Mouse (Mus musculus): ENCODE results near the gene Hoxa6. TPM values are rescaled to one million over a fixed set of nuclear protein-coding genes. Genes with fewer than 3 reads are reported as not detected.

The Hoxa6 gene
- polyA plus RNA-seq, 1 experiment from 2014 or later = 2.8 TPM

GRCm38 (mm10) chr6:52237346-52238154 is 29.0 kb upstream of the Hoxa6 start:
- peak overlapping the region; percentile 85 for H3K4me3 ChIP-seq (replicated peaks; ENCODE audit: low read depth, low read length)
- H3K4me2 ChIP-seq (ENCODE audit: low read length) = peak overlapping the region; percentile 92

DNA sequence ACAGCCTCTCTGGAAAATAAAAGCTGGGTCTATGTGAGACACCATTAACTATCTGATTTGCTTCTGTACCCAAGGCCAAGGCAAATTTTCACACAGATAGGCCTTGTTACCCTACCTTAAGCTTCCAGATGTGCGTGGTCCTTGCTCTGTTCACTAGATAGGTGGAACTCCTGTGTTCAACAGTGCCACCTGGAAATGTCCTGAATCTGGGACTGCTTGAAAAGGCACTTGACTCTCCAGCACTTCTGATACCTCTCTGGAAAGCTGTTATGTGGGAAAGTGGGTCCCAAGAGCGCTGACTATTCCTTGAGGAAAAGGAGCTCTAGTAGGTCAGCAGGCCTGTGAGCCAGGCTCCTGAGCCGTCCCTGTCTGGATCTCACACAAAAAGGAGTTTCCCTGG is 28.3 kb upstream of the Hoxa6 start:
- peak overlapping the region; percentile 55; the same call in 1 of the 2 replicates for H3K27ac ChIP-seq
- peak overlapping the region; percentile 92 for H3K4me2 ChIP-seq (ENCODE audit: low read length)
- H3K4me3 ChIP-seq (replicated peaks; ENCODE audit: low read depth, low read length) = peak overlapping the region; percentile 85
- WGBS = 27% methylated on average over 3 of the region's 3 CpGs
- no peak for TF ChIP-seq CTCF (IDR thresholded peaks at IDR 0.05; ENCODE audit: low read depth)
- peaks cover 13% of the 10 kb centered on the region for H3K4me1 ChIP-seq (replicated peaks; ENCODE audit: insufficient read depth, low read length)
- H3K9me3 ChIP-seq (replicated peaks; ENCODE audit: low read length) = no peaks in the 10 kb centered on the region
- H3K36me3 ChIP-seq (ENCODE audit: insufficient read depth, low read length) = no peaks in the 10 kb centered on the region
- H3K27me3 ChIP-seq (ENCODE audit: insufficient read depth, low read length) = no peaks in the 10 kb centered on the region
- DNase-seq (ENCODE audit: low spot score) (no peak), ATAC-seq (replicated peaks; ENCODE audit: low FRiP score, low read depth) (no peak)
- peak overlapping the region; percentile 98 for H3K9ac ChIP-seq (ENCODE audit: low read depth, low read length)

More at GRCm38 (mm10) chr6:52237346-52238154, 29.0 kb upstream of the Hoxa6 start:
- Histone ChIP-seq H3K27me3 (ENCODE audit: insufficient read depth, low read length) (no peaks in the 10 kb centered on the region), H3K36me3 (ENCODE audit: insufficient read depth, low read length) (no peaks in the 10 kb centered on the region), H3K9me3 (replicated peaks; ENCODE audit: low read length) (no peaks in the 10 kb centered on the region), H3K4me1 (replicated peaks; ENCODE audit: insufficient read depth, low read length) (peaks cover 13% of the 10 kb centered on the region), H3K27ac (peak overlapping the region; percentile 55), H3K9ac (ENCODE audit: low read depth, low read length) (peak overlapping the region; percentile 98)
- ATAC-seq (replicated peaks; ENCODE audit: low FRiP score, low read depth) (no peak), DNase-seq (ENCODE audit: low spot score) (peak; percentile 57)
- TF ChIP-seq CTCF (IDR thresholded peaks at IDR 0.05; ENCODE audit: low read depth) = no peak
- 19% methylated on average over 10 of the region's 10 CpGs for WGBS

DNA sequence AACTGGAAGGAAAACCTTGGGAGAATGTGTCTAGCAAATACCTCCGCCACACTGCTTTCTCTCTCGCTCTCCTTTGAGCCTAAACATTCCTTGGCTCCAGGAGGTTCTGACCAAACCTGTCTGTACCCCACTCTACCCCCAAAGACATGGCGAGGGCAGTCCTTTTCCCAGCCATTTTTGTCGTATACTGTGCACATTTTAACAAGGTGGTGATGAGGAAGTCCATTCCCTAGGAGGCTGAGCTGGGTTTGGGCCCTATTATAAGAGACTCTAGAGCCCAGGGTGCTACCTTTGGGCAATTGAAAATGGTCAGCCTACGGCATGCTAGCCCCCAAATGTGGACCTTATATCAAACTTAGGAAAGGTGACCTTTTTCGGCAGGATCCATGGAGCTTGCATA is 27.3 kb upstream of the Hoxa6 start:
- DNase-seq (ENCODE audit: low spot score) = no peak
- H3K4me3 ChIP-seq (replicated peaks; ENCODE audit: low read depth, low read length) = peak overlapping the region; percentile 85
- H3K4me2 ChIP-seq (ENCODE audit: low read length) = peak overlapping the region; percentile 92
- peak overlapping the region; percentile 97 for H3K27ac ChIP-seq
- H3K9ac ChIP-seq (ENCODE audit: low read depth, low read length) = peak overlapping the region; percentile 98; the same call in 1 of the 2 replicates
- no peak for TF ChIP-seq CTCF (IDR thresholded peaks at IDR 0.05; ENCODE audit: low read depth)
- H3K9me3 ChIP-seq (replicated peaks; ENCODE audit: low read length) = no peaks in the 10 kb centered on the region
- H3K36me3 ChIP-seq (ENCODE audit: insufficient read depth, low read length) = no peaks in the 10 kb centered on the region
- no peak for ATAC-seq (replicated peaks; ENCODE audit: low FRiP score, low read depth)
- peaks cover 5% of the 10 kb centered on the region for H3K4me1 ChIP-seq (replicated peaks; ENCODE audit: insufficient read depth, low read length)
- 30% methylated on average over 6 of the region's 6 CpGs for WGBS
- H3K27me3 ChIP-seq (ENCODE audit: insufficient read depth, low read length) = no peaks in the 10 kb centered on the region

DNA sequence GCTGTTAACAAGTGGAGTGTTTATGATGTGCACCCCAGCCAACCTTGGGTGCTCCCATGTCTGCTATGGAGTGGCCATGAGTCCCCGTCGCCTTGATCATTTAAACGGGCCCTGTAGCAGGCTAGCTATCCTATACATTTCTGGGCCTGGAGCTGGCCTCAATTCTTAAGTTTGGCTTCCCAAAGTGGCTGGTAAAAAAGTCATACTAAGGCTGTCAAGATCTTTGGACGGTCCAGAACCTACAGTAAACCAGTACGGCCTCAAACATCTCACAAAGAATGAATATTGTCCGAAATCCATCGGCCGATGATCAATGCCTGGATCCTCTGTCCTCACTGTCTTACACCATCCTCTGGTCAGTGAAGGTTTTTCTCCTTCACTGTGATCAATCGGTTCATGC is 26.7 kb upstream of the Hoxa6 start:
- DNase-seq (ENCODE audit: low spot score) = no peak
- peak overlapping the region; percentile 85 for H3K4me3 ChIP-seq (replicated peaks; ENCODE audit: low read depth, low read length)
- WGBS = 23% methylated on average over 9 of the region's 9 CpGs
- H3K4me1 ChIP-seq (replicated peaks; ENCODE audit: insufficient read depth, low read length) = peaks cover 4% of the 10 kb centered on the region; the same call in 1 of the 2 replicates
- TF ChIP-seq CTCF (IDR thresholded peaks at IDR 0.05; ENCODE audit: low read depth) = no peak
- peak overlapping the region; percentile 98 for H3K9ac ChIP-seq (ENCODE audit: low read depth, low read length)
- H3K36me3 ChIP-seq (ENCODE audit: insufficient read depth, low read length) = no peaks in the 10 kb centered on the region
- no peaks in the 10 kb centered on the region for H3K9me3 ChIP-seq (replicated peaks; ENCODE audit: low read length)
- no peak for ATAC-seq (replicated peaks; ENCODE audit: low FRiP score, low read depth)
- peak overlapping the region; percentile 92 for H3K4me2 ChIP-seq (ENCODE audit: low read length)
- H3K27me3 ChIP-seq (ENCODE audit: insufficient read depth, low read length) = no peaks in the 10 kb centered on the region
- H3K27ac ChIP-seq = peak overlapping the region; percentile 97

DNA sequence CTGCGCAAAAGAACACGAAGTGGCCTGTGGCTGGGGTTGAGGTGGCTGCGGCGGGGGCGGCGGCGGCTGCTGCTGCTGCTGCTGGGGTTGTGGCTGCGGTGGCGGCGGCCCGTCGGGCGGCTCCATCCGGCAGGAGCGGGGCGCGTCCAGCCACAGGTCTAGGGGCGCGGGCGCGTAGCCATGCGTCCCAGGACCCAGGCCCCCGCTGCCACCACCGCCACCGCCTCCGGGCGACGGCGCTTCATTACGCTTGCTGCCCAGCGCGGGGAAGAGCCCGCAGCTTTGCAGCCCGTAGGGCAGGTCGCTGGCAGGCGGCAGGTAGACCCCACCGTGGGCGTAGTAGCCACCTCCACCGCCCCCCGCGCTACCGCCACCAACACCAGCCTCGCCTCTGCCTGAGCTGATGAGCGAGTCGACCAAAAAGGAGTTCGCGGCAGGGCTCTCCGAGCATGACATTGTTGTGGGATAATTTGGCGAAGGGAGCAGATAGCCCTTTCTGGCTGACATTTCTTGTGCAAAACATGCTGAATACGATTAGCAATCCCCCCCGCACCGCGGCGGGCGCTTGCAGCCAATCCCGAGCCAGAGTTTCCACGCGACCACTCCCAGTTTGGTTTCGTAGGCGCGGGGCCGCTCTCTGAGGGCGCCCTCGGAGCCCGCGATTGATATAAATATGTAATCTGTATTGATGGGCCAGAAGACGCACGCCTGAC is 26.1 kb upstream of the Hoxa6 start:
- Histone ChIP-seq H3K9ac (ENCODE audit: low read depth, low read length) (peak overlapping the region; percentile 98), H3K9me3 (replicated peaks; ENCODE audit: low read length) (no peaks in the 10 kb centered on the region), H3K4me3 (replicated peaks; ENCODE audit: low read depth, low read length) (peak overlapping the region; percentile 85), H3K4me1 (replicated peaks; ENCODE audit: insufficient read depth, low read length) (peaks cover 4% of the 10 kb centered on the region; the same call in 1 of the 2 replicates), H3K36me3 (ENCODE audit: insufficient read depth, low read length) (no peaks in the 10 kb centered on the region; the same call in 1 of the 2 replicates), H3K27ac (peak overlapping the region; percentile 97), H3K27me3 (ENCODE audit: insufficient read depth, low read length) (no peaks in the 10 kb centered on the region), H3K4me2 (ENCODE audit: low read length) (peak overlapping the region; percentile 92)
- DNase-seq (ENCODE audit: low spot score) (peak; percentile 93), ATAC-seq (replicated peaks; ENCODE audit: low FRiP score, low read depth) (peak; percentile 22)
- no peak for TF ChIP-seq CTCF (IDR thresholded peaks at IDR 0.05; ENCODE audit: low read depth)
- WGBS = under 1% methylated on average over 63 of the region's 68 CpGs

All from kidney, postnatal 0 days (tissue).